Mouse (Mus musculus): ENCODE data around the gene Tecta. TPM values are rescaled to one million over a fixed set of nuclear protein-coding genes. Genes with fewer than 3 reads are reported as not detected.

Tecta gene
- total RNA-seq, 1 experiment from 2014 or later = under 0.01 TPM

Other genes with a start within 250 kb of the Tecta start
- gene Sc5d, start 135.7 kb downstream of the Tecta start, total RNA-seq (2017) = 14.8 and 17.2 TPM in 2 replicates
- 18.0 and 22.9 TPM in 2 replicates for gene Tbcel, start 107.9 kb upstream of the Tecta start, total RNA-seq (2017)

Data from common myeloid progenitor, adult 5-6 weeks (primary cell).